ENCODE assay signal across 13 mouse cellular contexts in the genomic region with DNA sequence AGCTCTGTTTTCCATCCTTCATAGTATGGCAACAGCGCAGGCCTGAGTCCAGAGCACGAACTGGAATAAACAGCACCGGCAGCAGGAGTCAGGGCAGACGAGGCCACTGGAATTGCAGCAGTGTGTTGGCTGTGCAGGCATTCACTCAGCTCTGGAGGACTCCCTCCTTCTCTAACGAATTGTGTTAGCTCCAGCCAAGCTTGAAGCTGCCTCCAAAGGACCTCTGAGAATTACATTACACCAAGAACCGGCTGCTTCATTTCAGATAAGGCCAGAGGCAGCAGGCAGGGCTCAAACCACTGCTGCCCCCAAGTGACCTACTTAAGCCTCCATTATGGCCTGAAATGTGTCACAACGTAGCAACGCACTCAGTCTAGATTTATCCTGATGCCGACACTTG.
DNase-seq lines count a peak whose midpoint lies in the region; ATAC-seq lines count a peak whose summit lies in the region.
"Had no signal": no experiment of that assay in that cellular context is flagged by ENCODE, and none has a peak within 500 bp of the region (broad histone marks: within the 10 kb centered on the region; RNA-seq: fewer than 3 reads in every experiment).

No protein-coding gene starts in this region.

- no peak overlapping the region for H3K4me2 ChIP-seq in heart, embryonic 11.5 days
- no peak overlapping the region for H3K4me2 ChIP-seq in midbrain, embryonic 11.5 days
- H3K4me2 ChIP-seq: liver, embryonic 15.5 days had no signal

- H3K27me3 ChIP-seq in heart, embryonic 11.5 days (ENCODE audit: control insufficient read depth, insufficient read depth, low read length), result no peaks in the 10 kb centered on the region
- H3K27me3 ChIP-seq in midbrain, embryonic 11.5 days (ENCODE audit: control insufficient read depth, insufficient read depth, low read length), result no peaks in the 10 kb centered on the region
- no peaks in the 10 kb centered on the region for H3K27me3 ChIP-seq in midbrain, embryonic 10.5 days (ENCODE audit: low read depth, poor library complexity, severe bottlenecking)
- H3K27me3 ChIP-seq: liver, embryonic 15.5 days; megakaryocyte, embryonic 14.5 days had no signal

- H3K4me1 ChIP-seq in heart, embryonic 11.5 days (ENCODE audit: control insufficient read depth, insufficient read depth, low read length), result no peaks in the 10 kb centered on the region
- H3K4me1 ChIP-seq in midbrain, embryonic 11.5 days (ENCODE audit: control insufficient read depth, insufficient read depth, low read length), result no peaks in the 10 kb centered on the region
- no peaks in the 10 kb centered on the region for H3K4me1 ChIP-seq in midbrain, embryonic 10.5 days
- H3K4me1 ChIP-seq: forebrain, embryonic 10.5 days; liver, embryonic 15.5 days; megakaryocyte, embryonic 14.5 days had no signal

- no peaks in the 10 kb centered on the region for H3K9me3 ChIP-seq in heart, embryonic 11.5 days (replicated peaks; ENCODE audit: control insufficient read depth, low read length)
- no peaks in the 10 kb centered on the region for H3K9me3 ChIP-seq in midbrain, embryonic 11.5 days (ENCODE audit: control insufficient read depth, low read length)
- no peaks in the 10 kb centered on the region for H3K9me3 ChIP-seq in midbrain, embryonic 10.5 days (replicated peaks)
- H3K9me3 ChIP-seq: liver, embryonic 15.5 days had no signal

- intact Hi-C loops in heart, postnatal 25 days (cut with DNase I), result no loop called here

- H3K36me3 ChIP-seq in heart, embryonic 11.5 days (ENCODE audit: control insufficient read depth, insufficient read depth, low read length), result no peaks in the 10 kb centered on the region
- no peaks in the 10 kb centered on the region for H3K36me3 ChIP-seq in midbrain, embryonic 11.5 days (ENCODE audit: control insufficient read depth, insufficient read depth, low read length)
- no peaks in the 10 kb centered on the region for H3K36me3 ChIP-seq in midbrain, embryonic 10.5 days
- H3K36me3 ChIP-seq: forebrain, embryonic 10.5 days; liver, embryonic 15.5 days had no signal

- H3K4me3 ChIP-seq in heart, embryonic 11.5 days (ENCODE audit: low read depth, low read length), result no peak overlapping the region
- H3K4me3 ChIP-seq in midbrain, embryonic 11.5 days (ENCODE audit: low read depth, low read length), result no peak overlapping the region
- no peak overlapping the region for H3K4me3 ChIP-seq in midbrain, embryonic 10.5 days
- H3K4me3 ChIP-seq: forebrain, embryonic 10.5 days; liver, embryonic 15.5 days; megakaryocyte, embryonic 14.5 days had no signal

- no peak overlapping the region for H3K27ac ChIP-seq in heart, embryonic 11.5 days (ENCODE audit: low read depth, low read length)
- H3K27ac ChIP-seq in midbrain, embryonic 11.5 days (ENCODE audit: low read depth, low read length), result no peak overlapping the region
- H3K27ac ChIP-seq in midbrain, embryonic 10.5 days (replicated peaks), result no peak overlapping the region
- H3K27ac ChIP-seq: forebrain, embryonic 10.5 days; liver, embryonic 15.5 days had no signal

- no peak overlapping the region for H3K9ac ChIP-seq in heart, embryonic 11.5 days (ENCODE audit: low read depth, low read length)
- no peak overlapping the region for H3K9ac ChIP-seq in midbrain, embryonic 11.5 days (ENCODE audit: low read length)
- H3K9ac ChIP-seq: liver, embryonic 15.5 days had no signal

- WGBS in heart, embryonic 11.5 days (ENCODE audit: insufficient replicate concordance), result 57% methylated on average over 9 of the region's 9 CpGs
- 69% methylated on average over 9 of the region's 9 CpGs for WGBS in midbrain, embryonic 11.5 days
- WGBS in midbrain, embryonic 10.5 days, result 65% methylated on average over 9 of the region's 9 CpGs

- peak; percentile 97 for DNase-seq in heart, adult 11 months
- DNase-seq in midbrain, embryonic 11.5 days (ENCODE audit: low spot score, missing footprints), result peak; percentile 75
- no peak for DNase-seq in midbrain, embryonic 10.5 days (ENCODE audit: low spot score)
- peak; percentile 21 for DNase-seq in heart, postnatal 25 days (ENCODE audit: low spot score)
- DNase-seq in retina, postnatal 7 days (ENCODE audit: low read depth, low spot score), result peak; percentile 6
- no peak for DNase-seq in right cerebral cortex, adult 18-20 months
- DNase-seq: cerebellum, adult 2 months; spleen, adult 18-20 months had no signal

- no peak for ATAC-seq in heart, embryonic 11.5 days (replicated peaks; ENCODE audit: insufficient number of reproducible peaks, low FRiP score, low TSS enrichment)
- no peak for ATAC-seq in midbrain, embryonic 11.5 days (ENCODE audit: low FRiP score)
- no peak for ATAC-seq in frontal cortex, adult (ENCODE audit: low TSS enrichment)

Comparison
In these comparisons a context has a peak if more than half of its experiments do, and no peak if none do; other contexts are left out.
1. DNase-seq: peak in heart, adult 11 months (single experiment), midbrain, embryonic 11.5 days (single experiment), heart, postnatal 25 days (single experiment) and retina, postnatal 7 days (single experiment); none in midbrain, embryonic 10.5 days (single experiment) and right cerebral cortex, adult 18-20 months (single experiment).